Mouse (Mus musculus): ENCODE measurements around the gene Rsbn1l.

DNA sequence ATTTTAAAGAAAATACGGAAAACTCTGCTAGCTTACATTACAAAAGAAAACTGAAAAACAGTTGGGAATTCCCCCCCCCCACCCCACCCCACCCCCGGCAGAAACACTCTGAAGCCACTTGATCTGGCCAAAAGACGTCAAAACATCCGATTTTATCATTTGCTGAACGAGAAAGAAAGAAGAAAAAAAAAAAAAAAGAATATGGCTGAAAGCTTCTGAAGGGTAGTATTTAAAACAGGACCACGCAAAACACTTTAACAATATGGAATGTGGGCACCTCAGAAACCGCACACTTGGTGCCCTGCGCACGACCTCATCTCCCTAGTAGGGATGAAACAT, 5.7 kb downstream of the Rsbn1l start:
- TF ChIP-seq UBTF (IDR thresholded peaks at IDR 0.05; ENCODE audit: low read depth, low read length): no peak
- no peak for TF ChIP-seq E2F4 (IDR thresholded peaks at IDR 0.05; ENCODE audit: insufficient replicate concordance, low read depth, low read length)
- TF ChIP-seq CTCF (conservative IDR thresholded peaks at IDR 0.05 in 1 of 2, IDR thresholded peaks at IDR 0.05 in 1 of 2; ENCODE audit: low read depth in 2 of 2, low read length in 2 of 2): no peak
- TF ChIP-seq CHD1 (IDR thresholded peaks at IDR 0.05; ENCODE audit: low read depth, low read length): no peak
- no peak for TF ChIP-seq HCFC1 (IDR thresholded peaks at IDR 0.05; ENCODE audit: low read depth, low read length)

All from CH12.LX (cell line).